Mouse (Mus musculus): ENCODE data around the gene Tgm2. TPM values are rescaled to one million over a fixed set of nuclear protein-coding genes. Genes with fewer than 3 reads are reported as not detected.

Tgm2 gene
- polyA plus RNA-seq, 1 experiment from 2014 or later, result 10.1 TPM

GRCm38 (mm10) chr2:158097071-158097470, 49.2 kb downstream of the Tgm2 start:
- H3K4me3 ChIP-seq, result no peak overlapping the region
- H3K27me3 ChIP-seq (replicated peaks), result no peaks in the 10 kb centered on the region
- no peak overlapping the region for H3K9ac ChIP-seq
- ATAC-seq (replicated peaks), result no peak
- H3K4me1 ChIP-seq, result no peaks in the 10 kb centered on the region
- no peak overlapping the region for H3K27ac ChIP-seq
- no peaks in the 10 kb centered on the region for H3K36me3 ChIP-seq (replicated peaks)
- H3K4me2 ChIP-seq, result no peak overlapping the region
- H3K9me3 ChIP-seq, result no peaks in the 10 kb centered on the region
- 83% methylated on average over 5 of the region's 5 CpGs for WGBS

GRCm38 (mm10) chr2:158094846-158095245, 51.4 kb downstream of the Tgm2 start:
- Histone ChIP-seq H3K9me3 (no peaks in the 10 kb centered on the region), H3K4me2 (no peak overlapping the region), H3K27me3 (replicated peaks) (no peaks in the 10 kb centered on the region), H3K4me3 (no peak overlapping the region), H3K36me3 (replicated peaks) (no peaks in the 10 kb centered on the region), H3K9ac (no peak overlapping the region), H3K27ac (no peak overlapping the region), H3K4me1 (no peaks in the 10 kb centered on the region)
- 86% methylated on average over 5 of the region's 5 CpGs for WGBS
- no peak for ATAC-seq (replicated peaks)

- no peaks in the 10 kb centered on the region for H3K36me3 ChIP-seq (replicated peaks)
- H3K9ac ChIP-seq, result no peak overlapping the region
- no peak overlapping the region for H3K27ac ChIP-seq
- no peaks in the 10 kb centered on the region for H3K9me3 ChIP-seq
- no peak overlapping the region for H3K4me3 ChIP-seq
- H3K4me1 ChIP-seq, result no peaks in the 10 kb centered on the region
- WGBS, result 84% methylated on average over 7 of the region's 7 CpGs
- H3K4me2 ChIP-seq, result no peak overlapping the region
- no peak for ATAC-seq (replicated peaks)
- no peaks in the 10 kb centered on the region for H3K27me3 ChIP-seq (replicated peaks)
Observed at GRCm38 (mm10) chr2:158094300-158094699, 51.9 kb downstream of the Tgm2 start.

DNA sequence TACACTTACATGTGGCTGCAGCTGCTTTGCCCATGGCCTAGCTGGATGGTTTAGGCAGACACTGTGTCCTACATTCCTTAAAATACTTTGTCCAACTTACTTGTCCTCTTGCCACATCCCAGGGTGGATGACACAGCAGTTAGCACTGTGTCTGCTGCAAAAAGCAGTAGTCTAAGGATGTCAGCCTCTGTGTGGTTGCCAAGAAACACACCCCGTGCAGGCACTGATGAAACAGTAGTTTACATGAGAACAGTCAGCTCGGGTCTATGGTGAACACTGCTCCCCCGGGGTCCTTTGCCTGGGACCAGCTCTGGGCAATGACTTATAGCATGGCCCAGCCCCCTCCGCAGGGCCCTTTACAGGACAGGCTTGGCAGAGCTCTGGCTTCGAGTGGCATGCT, 52.9 kb downstream of the Tgm2 start:
- Histone ChIP-seq H3K4me2 (no peak overlapping the region), H3K36me3 (replicated peaks) (no peaks in the 10 kb centered on the region), H3K4me3 (no peak overlapping the region), H3K27me3 (replicated peaks) (no peaks in the 10 kb centered on the region), H3K27ac (no peak overlapping the region), H3K9me3 (no peaks in the 10 kb centered on the region), H3K9ac (no peak overlapping the region), H3K4me1 (no peaks in the 10 kb centered on the region)
- ATAC-seq (replicated peaks), result no peak
- 53% methylated on average over 5 of the region's 5 CpGs for WGBS

DNA sequence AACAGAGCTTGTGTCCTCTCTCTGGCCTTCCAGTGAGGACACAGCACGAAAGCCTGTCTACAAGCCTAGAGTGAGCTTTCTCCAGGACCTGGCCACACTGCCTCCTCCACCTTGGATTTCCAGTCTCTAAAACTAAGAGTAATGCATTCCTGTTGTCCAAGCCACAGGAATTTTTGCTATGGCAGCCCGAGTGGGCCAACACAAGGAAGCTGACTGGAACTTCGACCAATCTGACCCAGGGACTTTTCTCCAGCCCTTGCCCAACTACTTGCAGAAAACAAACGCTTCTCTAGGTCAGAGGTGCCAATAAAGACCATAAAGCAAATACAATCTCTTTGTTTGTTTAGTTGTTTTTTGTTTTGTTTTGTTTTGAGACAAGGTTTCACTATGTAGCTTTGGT, 56.1 kb downstream of the Tgm2 start:
- H3K4me3 ChIP-seq, result no peak overlapping the region
- no peaks in the 10 kb centered on the region for H3K9me3 ChIP-seq
- no peaks in the 10 kb centered on the region for H3K27me3 ChIP-seq (replicated peaks)
- 84% methylated on average over 4 of the region's 4 CpGs for WGBS
- no peaks in the 10 kb centered on the region for H3K36me3 ChIP-seq (replicated peaks)
- no peak for ATAC-seq (replicated peaks)
- no peak overlapping the region for H3K9ac ChIP-seq
- no peak overlapping the region for H3K27ac ChIP-seq
- no peaks in the 10 kb centered on the region for H3K4me1 ChIP-seq
- no peak overlapping the region for H3K4me2 ChIP-seq

GRCm38 (mm10) chr2:158084486-158084885, 61.8 kb downstream of the Tgm2 start:
- Histone ChIP-seq H3K4me1 (no peaks in the 10 kb centered on the region), H3K27ac (no peak overlapping the region), H3K36me3 (replicated peaks) (no peaks in the 10 kb centered on the region), H3K9ac (no peak overlapping the region), H3K9me3 (no peaks in the 10 kb centered on the region), H3K4me3 (no peak overlapping the region), H3K4me2 (no peak overlapping the region), H3K27me3 (replicated peaks) (no peaks in the 10 kb centered on the region)
- no peak for ATAC-seq (replicated peaks)
- 51% methylated on average over 8 of the region's 8 CpGs for WGBS

GRCm38 (mm10) chr2:158080622-158081241, 65.5 kb downstream of the Tgm2 start:
- WGBS, result 88% methylated on average over 9 of the region's 9 CpGs

GRCm38 (mm10) chr2:158079843-158080395, 66.3 kb downstream of the Tgm2 start:
- no peak overlapping the region for H3K9ac ChIP-seq
- no peaks in the 10 kb centered on the region for H3K27me3 ChIP-seq (replicated peaks)
- WGBS, result 61% methylated on average over 9 of the region's 9 CpGs
- no peaks in the 10 kb centered on the region for H3K4me1 ChIP-seq
- H3K27ac ChIP-seq, result no peak overlapping the region
- no peak overlapping the region for H3K4me2 ChIP-seq
- H3K4me3 ChIP-seq, result no peak overlapping the region
- no peak for ATAC-seq (replicated peaks)
- H3K9me3 ChIP-seq, result no peaks in the 10 kb centered on the region
- H3K36me3 ChIP-seq (replicated peaks), result peaks cover 12% of the 10 kb centered on the region; the same call in 1 of the 2 replicates

More at GRCm38 (mm10) chr2:158080622-158081241, 65.5 kb downstream of the Tgm2 start:
- Histone ChIP-seq H3K27me3 (replicated peaks) (no peaks in the 10 kb centered on the region), H3K4me2 (no peak overlapping the region), H3K4me1 (no peaks in the 10 kb centered on the region), H3K9ac (no peak overlapping the region), H3K9me3 (no peaks in the 10 kb centered on the region), H3K4me3 (no peak overlapping the region), H3K27ac (no peak overlapping the region), H3K36me3 (replicated peaks) (peaks cover 8% of the 10 kb centered on the region; the same call in 1 of the 2 replicates)
- no peak for ATAC-seq (replicated peaks)

DNA sequence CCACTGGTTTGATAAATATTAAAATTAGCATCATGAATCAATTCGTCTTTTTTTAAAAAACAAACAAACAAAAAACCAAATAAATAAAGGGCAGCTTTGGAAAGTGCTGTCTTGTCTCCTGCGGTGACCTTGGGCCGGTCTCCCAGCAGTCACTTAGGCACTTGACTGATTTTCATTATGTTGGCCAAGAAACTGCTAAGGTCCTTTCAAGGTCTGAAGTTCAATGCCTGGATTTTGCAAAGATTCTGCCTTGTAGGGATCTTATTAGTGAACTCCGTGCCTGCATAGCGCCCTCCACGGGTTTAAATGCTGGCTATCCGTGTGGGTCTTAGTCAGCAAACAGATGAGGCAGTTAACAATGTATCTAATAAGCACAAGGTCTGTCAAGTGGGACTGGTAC, 67.3 kb downstream of the Tgm2 start:
- 68% methylated on average over 7 of the region's 7 CpGs for WGBS
- Histone ChIP-seq H3K9ac (no peak overlapping the region), H3K4me3 (no peak overlapping the region), H3K4me1 (no peaks in the 10 kb centered on the region), H3K4me2 (no peak overlapping the region), H3K36me3 (replicated peaks) (peaks cover 14% of the 10 kb centered on the region; the same call in 1 of the 2 replicates), H3K27ac (no peak overlapping the region), H3K9me3 (no peaks in the 10 kb centered on the region), H3K27me3 (replicated peaks) (no peaks in the 10 kb centered on the region)
- ATAC-seq (replicated peaks), result no peak

DNA sequence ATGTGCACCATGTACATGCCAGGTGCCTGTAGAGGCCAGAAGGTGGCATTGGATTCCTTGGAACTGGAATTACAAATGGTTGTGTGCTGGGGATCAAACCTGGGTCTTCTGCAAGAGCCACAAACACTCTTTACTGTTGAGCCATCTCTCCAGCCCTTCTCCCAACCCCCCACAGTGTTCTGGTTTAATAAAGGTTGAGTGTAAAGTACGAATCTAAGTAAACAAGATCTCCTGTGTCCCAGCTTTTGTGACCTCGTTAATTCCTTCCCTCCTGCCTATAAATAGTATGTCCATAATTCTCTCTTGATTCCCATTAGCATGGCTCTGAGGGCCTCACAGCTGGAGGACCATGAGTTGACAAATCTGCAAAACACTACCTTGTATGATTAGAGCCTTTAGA, 68.3 kb downstream of the Tgm2 start:
- H3K9me3 ChIP-seq, result no peaks in the 10 kb centered on the region
- no peaks in the 10 kb centered on the region for H3K4me1 ChIP-seq
- no peak overlapping the region for H3K4me2 ChIP-seq
- H3K27me3 ChIP-seq (replicated peaks), result no peaks in the 10 kb centered on the region
- H3K4me3 ChIP-seq, result no peak overlapping the region
- H3K27ac ChIP-seq, result no peak overlapping the region
- no peak overlapping the region for H3K9ac ChIP-seq
- 64% methylated on average over 2 of the region's 2 CpGs for WGBS
- H3K36me3 ChIP-seq (replicated peaks), result peaks cover 14% of the 10 kb centered on the region; the same call in 1 of the 2 replicates
- ATAC-seq (replicated peaks), result no peak

DNA sequence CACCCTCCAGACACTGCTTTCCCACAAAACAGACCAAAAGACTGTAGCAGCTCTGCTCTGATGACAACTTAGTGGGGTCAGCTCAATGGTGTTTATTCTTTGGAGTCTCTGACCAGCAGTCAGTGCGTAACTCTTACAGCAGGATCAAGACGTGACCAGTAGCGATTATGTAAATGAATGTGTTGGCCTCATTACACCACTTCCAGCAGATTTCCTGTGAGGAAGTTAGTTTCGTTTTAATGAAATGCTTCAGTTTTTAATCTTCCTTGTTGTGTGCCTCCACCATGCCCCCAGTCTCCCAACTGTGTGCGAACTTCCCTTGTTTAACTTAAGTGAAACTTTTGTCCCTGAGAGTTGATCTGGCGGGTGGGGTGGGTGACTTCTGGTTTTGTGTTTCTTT, 69.5 kb downstream of the Tgm2 start:
- H3K4me2 ChIP-seq, result no peak overlapping the region
- 81% methylated on average over 6 of the region's 6 CpGs for WGBS

GRCm38 (mm10) chr2:158074835-158075234, 71.4 kb downstream of the Tgm2 start:
- no peaks in the 10 kb centered on the region for H3K9me3 ChIP-seq
- H3K4me1 ChIP-seq, result no peaks in the 10 kb centered on the region
- H3K36me3 ChIP-seq (replicated peaks), result peaks cover 14% of the 10 kb centered on the region; the same call in 1 of the 2 replicates
- H3K4me3 ChIP-seq, result no peak overlapping the region
- H3K27ac ChIP-seq, result no peak overlapping the region
- ATAC-seq (replicated peaks), result no peak
- no peaks in the 10 kb centered on the region for H3K27me3 ChIP-seq (replicated peaks)
- 84% methylated on average over 5 of the region's 5 CpGs for WGBS
- H3K9ac ChIP-seq, result no peak overlapping the region
- no peak overlapping the region for H3K4me2 ChIP-seq

More for the DNA sequence above, 69.5 kb downstream of the Tgm2 start:
- H3K9me3 ChIP-seq, result no peaks in the 10 kb centered on the region
- H3K36me3 ChIP-seq (replicated peaks), result peaks cover 14% of the 10 kb centered on the region; the same call in 1 of the 2 replicates
- no peaks in the 10 kb centered on the region for H3K27me3 ChIP-seq (replicated peaks)
- no peaks in the 10 kb centered on the region for H3K4me1 ChIP-seq
- ATAC-seq (replicated peaks), result no peak
- H3K27ac ChIP-seq, result no peak overlapping the region
- H3K9ac ChIP-seq, result no peak overlapping the region
- H3K4me3 ChIP-seq, result no peak overlapping the region

DNA sequence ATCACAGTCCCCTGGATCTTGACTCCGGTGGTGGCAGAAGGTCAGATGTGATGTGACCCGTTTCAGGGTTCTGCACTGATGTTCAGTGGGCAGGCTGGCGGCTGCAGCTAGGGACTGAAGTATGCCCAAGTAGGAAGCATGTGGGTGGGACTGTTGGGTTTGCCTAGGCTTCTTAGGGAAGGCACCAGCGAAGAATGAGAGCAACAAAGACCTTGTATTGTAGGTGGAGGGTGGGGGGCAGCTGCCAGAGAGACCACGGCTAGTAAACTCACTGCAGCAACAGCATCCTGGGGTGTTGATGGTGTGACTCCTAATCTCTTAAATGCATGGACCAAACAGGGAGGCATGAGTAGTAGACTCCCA, 74.6 kb downstream of the Tgm2 start:
- ATAC-seq (replicated peaks), result no peak
- Histone ChIP-seq H3K9me3 (no peaks in the 10 kb centered on the region), H3K4me3 (no peak overlapping the region), H3K4me1 (no peaks in the 10 kb centered on the region), H3K36me3 (replicated peaks) (peaks cover 6% of the 10 kb centered on the region; the same call in 1 of the 2 replicates), H3K4me2 (no peak overlapping the region), H3K27me3 (replicated peaks) (no peaks in the 10 kb centered on the region), H3K9ac (no peak overlapping the region), H3K27ac (no peak overlapping the region)
- WGBS, result 86% methylated on average over 5 of the region's 5 CpGs

Measured in midbrain, embryonic 15.5 days (tissue).